In the genomic region with DNA sequence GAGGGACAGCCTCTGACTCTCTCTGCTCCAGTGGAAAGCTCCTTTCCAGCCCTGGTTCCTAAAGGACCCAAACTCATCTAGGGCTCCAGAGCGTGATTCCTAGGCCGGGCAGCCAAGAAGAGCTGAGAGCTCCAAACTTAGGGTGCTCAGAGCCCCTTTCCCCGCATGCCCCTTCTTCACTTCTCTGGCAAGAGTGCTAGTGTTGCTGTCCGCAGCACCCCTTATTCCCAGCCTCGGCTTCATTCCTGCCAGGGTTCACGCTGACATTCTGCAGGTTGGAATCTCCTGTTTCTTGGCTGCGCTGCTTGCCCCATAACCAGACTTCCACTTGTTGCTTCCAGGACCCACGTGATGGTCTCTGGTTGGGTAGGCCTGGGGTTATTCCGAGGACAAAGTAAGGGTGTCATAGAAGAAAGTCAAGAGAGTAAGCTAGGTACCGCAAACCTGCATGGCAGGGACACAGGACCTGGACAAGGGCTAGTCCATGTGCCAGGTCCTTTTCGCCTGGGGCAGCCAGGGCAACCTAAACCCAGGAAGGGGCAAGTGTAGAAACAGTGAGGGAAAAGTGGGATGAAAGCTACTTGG, we compare ENCODE assay signal across 7 mouse cellular contexts. TPM values are rescaled to one million over a fixed set of nuclear protein-coding genes. Genes with fewer than 3 reads are reported as not detected.
DNase-seq lines count a peak whose midpoint lies in the region; ATAC-seq and TF ChIP-seq lines count a peak whose summit lies in the region.

No protein-coding gene starts in this region.

- H3K9ac ChIP-seq in forebrain, embryonic 11.5 days (ENCODE audit: low read length), result no peak overlapping the region
- H3K9ac ChIP-seq in limb, embryonic 11.5 days (ENCODE audit: low read length), result no peak overlapping the region
- H3K9ac ChIP-seq in neural tube, embryonic 15.5 days (replicated peaks), result no peak overlapping the region

- peak overlapping the region; percentile 74 for H3K4me2 ChIP-seq in forebrain, embryonic 11.5 days (ENCODE audit: low read depth, low read length, severe bottlenecking)
- H3K4me2 ChIP-seq in limb, embryonic 11.5 days (ENCODE audit: low read depth, severe bottlenecking), result peak overlapping the region; percentile 56
- peak overlapping the region; percentile 80 for H3K4me2 ChIP-seq in neural tube, embryonic 15.5 days

- H3K27ac ChIP-seq in thymus, adult 2 months (ENCODE audit: control insufficient read depth, insufficient read depth, low read length), result no peak overlapping the region
- H3K27ac ChIP-seq in forebrain, embryonic 11.5 days (ENCODE audit: low read depth, low read length), result no peak overlapping the region
- no peak overlapping the region for H3K27ac ChIP-seq in limb, embryonic 11.5 days (replicated peaks; ENCODE audit: low read depth, low read length)
- no peak overlapping the region for H3K27ac ChIP-seq in neural tube, embryonic 15.5 days (replicated peaks)

- H3K36me3 ChIP-seq in thymus, adult 2 months (ENCODE audit: control insufficient read depth, insufficient read depth, low read length), result no peaks in the 10 kb centered on the region
- H3K36me3 ChIP-seq in forebrain, embryonic 11.5 days (ENCODE audit: control insufficient read depth, insufficient read depth, low read length), result no peaks in the 10 kb centered on the region
- no peaks in the 10 kb centered on the region for H3K36me3 ChIP-seq in limb, embryonic 11.5 days (ENCODE audit: control insufficient read depth, insufficient read depth, low read length)
- no peaks in the 10 kb centered on the region for H3K36me3 ChIP-seq in neural tube, embryonic 15.5 days

- peak overlapping the region; percentile 51 for H3K4me3 ChIP-seq in thymus, adult 2 months (ENCODE audit: control insufficient read depth, insufficient read depth, low read length)
- H3K4me3 ChIP-seq in forebrain, embryonic 11.5 days (ENCODE audit: low read depth, low read length), result peak overlapping the region; percentile 33
- H3K4me3 ChIP-seq in limb, embryonic 11.5 days (ENCODE audit: low read depth, low read length), result peak overlapping the region; percentile 32
- peak overlapping the region; percentile 39 for H3K4me3 ChIP-seq in neural tube, embryonic 15.5 days (replicated peaks)

- WGBS in thymus, adult 2 months, result 37% methylated on average over 11 of the region's 11 CpGs
- WGBS in forebrain, embryonic 11.5 days, result 7% methylated on average over 11 of the region's 11 CpGs
- 4% methylated on average over 11 of the region's 11 CpGs for WGBS in limb, embryonic 11.5 days
- WGBS in neural tube, embryonic 15.5 days, result 4% methylated on average over 11 of the region's 11 CpGs

- H3K4me1 ChIP-seq in thymus, adult 2 months (replicated peaks; ENCODE audit: control insufficient read depth, insufficient read depth, low read length), result peaks cover 27% of the 10 kb centered on the region
- H3K4me1 ChIP-seq in forebrain, embryonic 11.5 days (replicated peaks; ENCODE audit: control insufficient read depth, insufficient read depth, low read length), result peaks cover 10% of the 10 kb centered on the region
- H3K4me1 ChIP-seq in limb, embryonic 11.5 days (ENCODE audit: control insufficient read depth, insufficient read depth, low read length), result peaks cover 8% of the 10 kb centered on the region
- H3K4me1 ChIP-seq in neural tube, embryonic 15.5 days, result peaks cover 24% of the 10 kb centered on the region

- no peaks in the 10 kb centered on the region; the same call in 1 of the 2 replicates for H3K27me3 ChIP-seq in thymus, adult 2 months (ENCODE audit: control insufficient read depth, insufficient read depth, low read length)
- peaks cover 40% of the 10 kb centered on the region for H3K27me3 ChIP-seq in forebrain, embryonic 11.5 days (ENCODE audit: control insufficient read depth, insufficient read depth, low read length)
- peaks cover 43% of the 10 kb centered on the region for H3K27me3 ChIP-seq in limb, embryonic 11.5 days (ENCODE audit: control insufficient read depth, insufficient read depth, low read length)
- H3K27me3 ChIP-seq in neural tube, embryonic 15.5 days (replicated peaks), result peaks cover 59% of the 10 kb centered on the region

- no peak; the same call in 1 of the 2 replicates for ATAC-seq in forebrain, embryonic 11.5 days (replicated peaks; ENCODE audit: low FRiP score)
- ATAC-seq in limb, embryonic 11.5 days (ENCODE audit: insufficient number of reproducible peaks, low FRiP score, low TSS enrichment, low read depth), result no peak; the same call in 1 of the 2 replicates
- peak; percentile 18; the same call in 1 of the 2 replicates for ATAC-seq in neural tube, embryonic 15.5 days (ENCODE audit: low FRiP score)
- no peak for ATAC-seq in granulocyte monocyte progenitor cell, adult 5-6 weeks (replicated peaks; ENCODE audit: poor library complexity, severe bottlenecking)

- TF ChIP-seq POLR2A in thymus, adult 2 months (IDR thresholded peaks at IDR 0.05; ENCODE audit: control insufficient read depth, extremely low read depth, insufficient read depth, low read length, poor library complexity), result no peak

- no peaks in the 10 kb centered on the region for H3K9me3 ChIP-seq in forebrain, embryonic 11.5 days (ENCODE audit: control insufficient read depth, low read length)
- H3K9me3 ChIP-seq in limb, embryonic 11.5 days (ENCODE audit: control insufficient read depth, low read length), result no peaks in the 10 kb centered on the region
- no peaks in the 10 kb centered on the region for H3K9me3 ChIP-seq in neural tube, embryonic 15.5 days (replicated peaks)

- no peak for DNase-seq in thymus, adult 2 months
- DNase-seq in thymus, postnatal 25 days, result no peak
- peak; percentile 58 for DNase-seq in forebrain, embryonic 11.5 days (ENCODE audit: low spot score)
- DNase-seq in limb, embryonic 11.5 days (ENCODE audit: low spot score), result peak; percentile 45
- no peak for DNase-seq in yolk sac, embryonic 10.5 days (ENCODE audit: low spot score)

- TF ChIP-seq CTCF in thymus, adult 2 months (IDR thresholded peaks at IDR 0.05; ENCODE audit: borderline replicate concordance, control insufficient read depth, extremely low read depth, insufficient read depth, low read length, poor library complexity), result no peak

RNA-seq across cellular contexts. Expression of a gene that starts 0.6 kb away (rescaled TPM):
- polyA plus RNA-seq in thymus, adult 2 months (2012; rRNA removed), result 6.6 and 7.4 TPM in 2 replicates
- polyA plus RNA-seq in forebrain, embryonic 11.5 days (2014; fragmentation: Nextera tagmentation; extraction: Ambion mirVana), result 0.07 TPM in 1 of 2 replicates, not detected in the other
- not detected in 2 replicates for polyA plus RNA-seq in limb, embryonic 11.5 days (2014; fragmentation: Nextera tagmentation; extraction: Ambion mirVana)
- polyA plus RNA-seq in neural tube, embryonic 15.5 days (2015; fragmentation: Nextera tagmentation; extraction: Ambion mirVana), result 0.08 and 0.49 TPM in 2 replicates
- total RNA-seq in granulocyte monocyte progenitor cell, adult 5-6 weeks (2014; fragmentation: Nextera tagmentation), result not detected in 2 replicates
- total RNA-seq in granulocyte monocyte progenitor cell, adult 5-6 weeks (2017), result 0.26 and 0.36 TPM in 2 replicates

Comparison
In these comparisons a context has a peak if more than half of its experiments do, and no peak if none do; other contexts are left out.
1. DNase-seq: peak in forebrain, embryonic 11.5 days (single experiment) and limb, embryonic 11.5 days (single experiment); none in thymus, adult 2 months (single experiment), thymus, postnatal 25 days (single experiment) and yolk sac, embryonic 10.5 days (single experiment).
2. Peak in every context shown above with its lines, with median percentiles within 50 percentile points of each other: H3K4me3 ChIP-seq and H3K4me2 ChIP-seq.